Mouse (Mus musculus) heart, adult 2 months (tissue): ENCODE data around the gene Speer4d.
"Not testable (repeated sequence)": the region's sequence is repeated elsewhere in the genome, so short reads cannot be mapped to it uniquely, and the experiment has no call there.

Experiments used
- CTCF ChIP-seq: fragments of 200-600 bp; IDR thresholded peaks from 2 replicates; pipeline ENCODE4 v1.8.1; 2022; ENCODE audit warnings: antibody characterized with exemption, mild to moderate bottlenecking, moderate library complexity
- POLR2A ChIP-seq: fragments of 200-500 bp; IDR thresholded peaks from 2 replicates; pipeline ENCODE4 v1.6.1; 2011; ENCODE audit warnings: mild to moderate bottlenecking, low read depth, low read length, control low read depth; ENCODE audit not compliant: insufficient read depth

- 0 out of 2 replicates have a peak, but pooled peaks have one; percentile 12 for TF ChIP-seq CTCF
- not testable (repeated sequence) for TF ChIP-seq POLR2A
Observed at GRCm38 (mm10) chr5:15628136-15628535, 9.3 kb downstream of the Speer4d start.
